Mouse (Mus musculus) lung, postnatal 10 days (tissue): ENCODE measurements around the gene Gpr107.

ENCODE experiments used
- DNase-seq: peaks from one replicate; pipeline ENCODE4 v3.0.0; 2021

Gpr107 gene

DNA sequence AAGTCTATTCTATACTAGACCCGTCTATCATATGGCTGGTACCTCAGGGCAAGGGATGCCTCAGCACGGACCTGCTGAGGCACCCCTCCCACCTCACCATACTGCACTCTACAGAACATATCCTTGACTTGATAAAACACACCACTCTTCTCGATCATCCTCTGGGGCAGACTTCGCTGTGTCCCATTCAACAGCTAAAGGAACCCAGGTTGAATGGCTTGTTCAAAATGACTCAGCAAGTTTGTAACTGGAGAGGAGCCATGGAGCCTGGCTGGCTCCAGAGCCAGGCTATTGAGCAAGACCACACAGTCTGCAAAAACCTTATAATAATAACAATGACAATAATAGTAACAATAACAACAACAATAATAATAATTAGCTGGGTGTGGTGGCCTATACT is 24.2 kb upstream of the Gpr107 start:
- peak; percentile 51 for DNase-seq

DNA sequence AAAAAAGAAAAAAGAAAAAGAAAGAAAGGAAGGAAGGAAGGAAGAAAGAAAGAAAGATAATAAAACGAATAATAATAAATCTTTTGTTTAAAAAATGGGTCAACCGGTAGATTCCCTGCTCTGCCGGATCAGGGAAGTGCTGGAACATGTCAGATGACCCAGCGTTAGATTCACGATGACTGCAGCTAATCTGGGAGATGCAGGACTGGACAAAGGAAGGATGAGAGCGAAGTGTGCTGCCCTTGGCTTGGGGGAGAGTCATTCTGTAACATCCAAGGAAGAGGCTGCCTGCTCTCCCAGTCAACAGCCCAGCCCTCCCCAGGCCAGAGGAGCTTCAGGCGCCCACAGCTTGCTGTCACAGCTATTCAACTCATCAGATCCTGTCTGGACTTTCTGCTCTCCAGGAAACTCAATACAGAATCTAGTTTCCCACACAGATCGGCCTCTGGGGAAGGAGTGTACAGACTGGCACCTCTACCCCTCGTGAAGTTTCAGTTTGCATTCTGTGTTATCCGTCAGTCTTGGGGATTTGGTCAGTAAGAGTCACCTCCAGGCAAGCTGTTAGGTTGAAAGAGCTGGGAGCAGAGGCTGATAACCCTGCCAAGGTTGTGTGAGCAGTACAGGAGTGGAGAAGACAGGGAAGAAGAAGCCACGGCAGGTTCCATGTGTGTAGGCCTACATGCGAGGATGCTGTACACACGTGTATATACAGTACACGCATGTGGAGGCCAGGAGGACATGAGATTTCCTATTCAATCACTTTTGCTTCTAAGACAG is 22.2 kb upstream of the Gpr107 start:
- no peak for DNase-seq

DNA sequence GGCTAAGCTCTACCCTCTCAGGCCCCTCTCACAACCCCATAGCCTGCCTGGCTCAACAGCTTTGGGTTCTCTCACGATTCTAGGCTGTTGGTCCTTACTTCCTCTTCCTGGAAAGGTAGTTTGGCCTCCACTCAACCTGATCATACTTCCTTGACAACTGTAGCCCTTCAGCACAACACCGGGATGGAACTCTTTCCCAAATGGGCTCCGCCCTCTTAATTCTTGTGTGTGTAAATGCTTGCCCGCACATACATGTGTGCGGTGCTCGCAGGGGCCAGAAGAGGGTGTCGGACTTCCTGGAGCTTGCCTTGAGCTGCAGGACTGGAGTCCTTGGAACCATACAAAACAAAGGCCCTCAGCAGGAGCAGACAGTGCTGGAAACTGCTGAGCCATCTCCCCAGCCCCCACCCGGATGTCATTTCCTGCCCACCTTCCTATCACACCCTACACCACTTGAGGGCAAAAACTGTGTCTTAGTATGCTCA is 21.3 kb upstream of the Gpr107 start:
- peak; percentile 62 for DNase-seq

DNA sequence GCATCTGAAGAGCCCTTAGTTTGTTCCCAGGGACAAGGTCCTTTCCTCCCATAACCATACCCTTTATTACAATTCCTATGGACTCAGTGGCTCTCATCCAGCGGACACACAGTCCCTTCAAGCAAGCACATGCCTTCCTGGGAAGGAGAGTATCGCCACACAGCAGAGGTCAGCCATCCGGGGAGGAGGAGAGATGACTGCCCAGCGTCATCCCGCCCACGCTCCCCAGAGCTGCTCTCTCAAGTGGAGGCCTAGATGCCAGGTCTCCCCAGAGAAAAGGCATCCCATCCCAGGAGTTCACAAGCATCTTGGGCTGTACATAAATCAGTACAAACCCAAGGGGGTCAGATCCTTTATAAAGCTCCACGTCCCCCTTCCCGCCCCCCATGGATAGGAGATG is 19.4 kb upstream of the Gpr107 start:
- DNase-seq = no peak

DNA sequence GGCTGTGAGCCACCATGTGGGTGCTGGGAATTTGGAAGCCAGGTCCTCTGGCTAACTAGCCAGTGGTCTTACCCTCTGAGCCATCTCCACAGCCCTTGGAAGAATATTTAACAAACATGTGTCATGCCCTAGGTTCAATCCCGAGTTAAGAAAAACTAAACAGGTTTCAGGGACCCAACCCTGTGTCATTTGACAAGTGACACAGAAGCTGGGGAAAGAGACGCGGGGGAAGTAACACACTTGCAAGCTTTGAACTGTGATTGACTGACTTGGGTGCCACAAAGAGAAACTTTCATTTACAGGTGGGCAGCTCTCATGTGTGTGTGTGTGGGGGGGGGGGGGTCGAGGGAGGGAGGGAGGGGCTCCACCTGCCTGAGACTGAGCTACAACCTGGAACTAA is 18.1 kb upstream of the Gpr107 start:
- DNase-seq = no peak

DNA sequence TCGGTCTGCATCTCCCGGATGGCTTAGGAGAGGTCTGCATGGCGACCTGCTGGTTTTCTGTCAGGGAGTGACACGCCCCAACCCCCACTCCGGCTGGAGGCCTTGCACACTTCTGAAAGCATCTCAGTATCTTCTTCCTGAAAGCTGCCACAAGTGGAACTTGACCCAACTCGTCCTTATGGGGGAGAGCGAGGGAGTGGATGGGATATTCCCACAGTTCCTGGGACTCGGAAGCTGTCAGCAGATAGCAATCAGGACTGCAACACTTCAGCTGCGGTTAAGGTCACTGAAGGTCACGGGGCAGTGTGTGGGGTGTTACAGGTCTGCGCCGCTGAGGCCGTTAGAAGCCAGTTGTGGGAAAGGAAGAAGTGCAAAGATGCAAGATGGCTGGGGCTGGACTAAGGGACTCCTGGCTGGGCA is 16.6 kb upstream of the Gpr107 start:
- DNase-seq = no peak

DNA sequence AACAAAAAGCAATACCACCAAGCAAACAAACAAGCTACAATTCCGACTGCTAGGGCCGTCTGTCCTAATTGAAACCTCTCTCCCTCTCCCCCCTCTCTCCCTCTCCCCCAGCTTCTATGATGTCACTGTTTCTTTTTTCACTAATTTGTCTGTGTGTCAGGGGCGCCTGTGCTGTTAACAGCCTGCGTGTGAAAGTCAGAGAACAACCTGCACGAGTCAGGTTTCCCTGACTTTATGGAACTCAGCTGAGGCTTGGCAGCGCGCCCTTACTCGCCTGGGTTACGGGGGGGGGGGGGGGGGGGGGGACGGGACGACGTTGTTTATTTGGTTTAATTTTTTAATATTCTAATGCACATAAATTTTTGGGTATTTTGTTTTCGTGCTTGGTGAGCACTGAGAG is 15.8 kb upstream of the Gpr107 start:
- DNase-seq = no peak

DNA sequence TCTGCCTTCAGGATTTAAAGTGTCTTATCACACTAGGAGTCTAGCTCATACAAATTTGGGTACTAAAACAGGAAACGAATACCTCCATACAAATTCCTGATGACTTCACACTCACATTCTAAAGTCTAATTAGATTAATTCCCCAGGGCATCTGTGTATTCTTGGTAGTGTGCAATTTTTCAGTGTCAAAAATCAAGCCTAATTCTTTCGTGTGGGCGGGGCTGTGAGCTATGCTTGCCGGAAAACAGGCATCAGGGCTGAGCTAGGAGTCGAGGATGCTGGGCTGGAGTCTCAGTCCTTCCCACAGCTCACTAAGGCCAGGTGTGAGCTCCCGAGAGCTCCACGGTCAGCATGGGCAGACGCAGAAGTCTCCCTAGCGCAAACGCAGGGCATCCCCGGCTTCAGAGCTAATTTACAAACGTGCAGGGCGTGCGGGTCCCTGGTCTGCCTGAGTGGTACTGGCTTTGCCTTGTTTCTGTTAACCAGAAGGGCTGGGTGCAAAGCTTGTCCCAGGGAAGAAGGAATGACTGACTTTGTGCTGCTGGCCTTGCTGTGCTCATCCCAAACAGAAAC is 15.0 kb upstream of the Gpr107 start:
- DNase-seq = no peak

DNA sequence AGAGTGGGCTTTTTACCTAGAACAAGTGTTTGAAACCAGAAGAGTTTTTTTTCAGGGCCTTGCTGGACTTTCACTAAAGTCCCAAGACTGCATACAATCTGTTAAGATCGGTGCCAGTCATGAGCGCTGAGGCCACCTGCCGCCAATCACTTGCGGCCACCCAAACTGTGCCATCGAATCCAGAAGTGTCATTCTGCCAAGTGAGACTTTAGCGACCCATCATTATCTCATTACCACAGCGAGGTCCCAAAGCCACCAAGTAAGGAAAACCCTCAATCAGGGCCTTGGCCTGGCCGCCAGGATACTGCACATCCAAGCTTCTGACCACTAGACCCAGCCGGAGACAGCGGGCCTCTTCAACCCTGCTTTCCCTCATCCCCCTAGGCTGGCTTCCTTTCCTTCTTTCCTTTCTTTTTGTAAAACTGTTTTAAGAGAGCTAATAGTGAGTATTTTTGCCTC is 12.9 kb upstream of the Gpr107 start:
- no peak for DNase-seq

DNA sequence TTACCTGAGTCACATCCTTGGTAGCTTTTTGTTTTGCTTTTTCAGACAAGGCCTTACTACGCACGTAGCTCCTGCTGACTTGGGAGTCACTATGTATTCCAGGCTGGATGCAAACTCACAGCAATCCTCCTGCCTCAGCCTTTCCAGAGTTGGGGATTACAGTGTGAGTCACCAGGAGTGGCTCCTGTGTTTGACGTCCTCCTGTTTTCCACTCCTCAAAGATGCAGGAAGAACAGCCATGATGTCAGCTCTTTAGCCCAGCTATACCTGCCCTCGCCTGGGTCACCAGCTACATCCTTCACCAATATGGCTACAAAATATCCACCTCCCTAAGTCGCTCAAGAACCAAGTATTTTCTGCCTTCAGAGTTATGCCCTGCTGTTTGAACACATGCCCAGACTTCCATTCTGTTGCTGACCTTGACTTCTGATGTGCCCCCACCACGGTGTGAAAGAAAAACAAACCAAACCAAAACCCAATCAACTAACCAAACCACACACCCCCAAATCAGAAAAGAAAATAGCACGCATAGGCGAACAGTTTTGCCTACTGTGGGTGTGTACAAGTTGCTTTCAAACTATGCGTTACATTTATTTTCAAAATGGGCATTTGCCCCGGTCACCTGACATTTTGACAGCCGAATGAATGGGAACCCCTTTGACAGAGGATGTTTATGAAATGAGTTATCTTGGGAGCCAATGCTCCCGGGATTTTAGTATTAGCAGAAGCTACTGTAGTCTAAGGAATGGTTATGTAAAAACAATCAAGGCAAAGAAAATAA is 11.9 kb upstream of the Gpr107 start:
- DNase-seq = no peak

DNA sequence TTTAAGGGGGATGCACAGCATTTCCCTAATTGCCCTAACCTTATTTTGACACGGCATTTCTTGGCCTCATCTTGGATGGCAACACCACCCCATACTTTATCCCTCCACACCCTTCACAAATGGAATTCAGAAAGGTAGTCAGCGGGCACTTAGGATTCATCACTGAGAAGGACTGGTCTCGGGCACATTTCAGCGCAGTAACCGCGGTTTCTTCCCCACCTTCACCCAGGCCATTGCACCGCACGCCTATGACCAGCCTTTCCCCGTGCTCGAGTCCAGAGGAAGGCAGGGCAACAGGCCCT is 11.4 kb upstream of the Gpr107 start:
- no peak for DNase-seq

DNA sequence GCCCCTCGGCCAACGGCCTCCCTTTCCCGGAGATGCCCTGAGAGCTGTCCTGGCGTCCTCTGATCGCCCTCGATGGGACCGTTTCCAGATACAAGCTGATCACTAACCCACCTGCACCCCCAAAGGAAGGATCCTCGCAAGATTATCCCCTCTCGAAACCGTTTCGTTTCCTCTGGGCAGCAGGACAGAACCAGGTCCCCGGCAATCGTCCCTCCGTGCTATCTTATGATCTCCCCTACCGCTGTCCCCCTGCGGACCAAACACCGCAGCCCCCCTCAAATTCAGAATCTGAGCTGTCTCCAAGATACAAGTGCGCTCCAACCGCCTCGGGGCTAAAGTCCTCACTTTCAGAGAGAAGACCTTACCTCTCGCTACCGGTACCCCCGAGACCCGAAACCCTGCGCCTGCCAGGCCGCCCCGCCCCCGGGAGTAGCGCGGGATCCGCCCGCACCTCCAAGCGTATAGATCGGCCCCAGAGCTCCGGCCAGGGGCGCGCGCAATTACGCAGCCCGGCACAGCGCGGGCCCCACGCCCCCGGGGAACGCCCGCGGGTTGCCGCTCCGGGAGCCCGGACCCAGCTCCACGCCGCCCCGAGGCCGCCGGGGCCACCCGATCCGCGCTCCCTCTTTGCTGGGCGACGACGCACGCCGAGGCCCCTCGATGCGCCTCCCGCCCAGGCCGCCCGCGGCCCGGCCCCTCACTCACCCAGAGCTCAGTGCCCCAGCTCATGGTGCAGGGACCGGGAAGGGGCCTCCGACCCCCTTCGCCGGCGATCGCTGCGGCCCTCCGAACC is 10.8 kb upstream of the Gpr107 start:
- peak; percentile 37 for DNase-seq

DNA sequence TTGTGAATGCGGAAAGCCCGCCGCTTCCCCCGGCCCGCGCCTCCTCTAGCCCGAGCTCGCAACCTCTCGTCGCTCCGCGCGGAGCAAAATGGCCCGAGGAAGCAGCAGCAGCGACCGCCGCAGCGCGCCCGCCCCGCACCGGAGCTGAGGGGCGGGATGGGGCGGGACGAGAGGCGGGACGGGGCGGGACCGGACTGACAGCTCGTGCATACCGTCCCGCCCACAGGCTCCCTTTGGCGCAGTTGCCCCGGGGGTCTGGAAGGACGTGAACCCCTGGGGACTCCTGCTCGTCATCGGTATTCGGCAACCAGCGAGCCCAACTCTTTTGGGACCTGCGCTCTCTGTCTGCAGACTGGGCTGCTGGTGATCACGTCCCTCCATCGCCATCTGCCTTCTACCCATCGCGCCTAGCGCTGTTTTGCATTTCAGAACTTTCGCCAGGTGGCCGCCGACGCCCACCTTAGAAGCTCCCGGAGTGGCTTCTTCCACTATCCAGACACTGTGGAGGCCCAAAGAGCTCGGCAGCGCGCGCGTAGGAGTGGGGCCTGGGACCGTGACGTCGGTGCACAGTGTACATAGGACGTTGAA is 10.2 kb upstream of the Gpr107 start, which contains the start of gene Fnbp1:
TSS of gene Fnbp1 (minus strand) at position 142 of the 588 bp plus-strand sequence.
- peak; percentile 91 for DNase-seq

DNA sequence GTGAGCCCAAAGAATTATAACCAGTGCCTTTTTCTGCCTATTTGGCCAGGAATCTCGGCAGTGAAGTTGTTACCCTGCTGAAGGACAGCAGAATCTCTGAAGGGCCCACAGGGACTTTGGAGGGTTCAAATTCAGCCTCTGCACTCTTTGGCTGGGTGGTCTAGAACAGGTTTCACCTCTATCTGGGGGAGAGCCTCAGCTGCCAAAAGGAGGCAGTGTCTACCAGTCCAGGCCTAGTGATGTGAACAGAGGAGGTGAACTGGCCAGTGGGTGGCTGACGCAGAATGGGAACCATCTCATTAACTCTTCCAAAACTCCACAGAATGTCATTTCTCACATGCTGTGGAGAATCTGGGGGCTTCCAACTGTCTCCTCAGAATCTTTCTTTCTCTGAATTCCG is 9.6 kb upstream of the Gpr107 start:
- DNase-seq = no peak

DNA sequence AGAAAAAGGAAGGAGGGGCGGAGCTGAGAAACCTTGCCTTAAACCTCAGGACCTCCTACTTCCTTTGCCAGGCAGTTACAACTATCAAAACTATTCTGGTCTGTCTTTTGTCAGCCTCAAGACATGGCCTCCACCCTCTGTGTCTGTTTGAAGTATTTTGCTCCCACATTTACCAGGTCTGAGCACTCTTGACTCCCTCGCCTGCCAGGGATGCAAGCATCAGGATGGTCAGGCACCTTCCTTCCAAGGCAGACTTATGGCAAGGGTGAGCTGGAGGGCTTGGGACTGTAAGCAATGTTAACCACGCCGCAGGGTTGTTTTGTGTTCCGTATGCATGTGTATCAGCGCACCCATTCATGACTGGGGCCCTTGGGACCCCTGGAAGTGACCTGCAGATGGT is 8.8 kb upstream of the Gpr107 start:
- no peak for DNase-seq

DNA sequence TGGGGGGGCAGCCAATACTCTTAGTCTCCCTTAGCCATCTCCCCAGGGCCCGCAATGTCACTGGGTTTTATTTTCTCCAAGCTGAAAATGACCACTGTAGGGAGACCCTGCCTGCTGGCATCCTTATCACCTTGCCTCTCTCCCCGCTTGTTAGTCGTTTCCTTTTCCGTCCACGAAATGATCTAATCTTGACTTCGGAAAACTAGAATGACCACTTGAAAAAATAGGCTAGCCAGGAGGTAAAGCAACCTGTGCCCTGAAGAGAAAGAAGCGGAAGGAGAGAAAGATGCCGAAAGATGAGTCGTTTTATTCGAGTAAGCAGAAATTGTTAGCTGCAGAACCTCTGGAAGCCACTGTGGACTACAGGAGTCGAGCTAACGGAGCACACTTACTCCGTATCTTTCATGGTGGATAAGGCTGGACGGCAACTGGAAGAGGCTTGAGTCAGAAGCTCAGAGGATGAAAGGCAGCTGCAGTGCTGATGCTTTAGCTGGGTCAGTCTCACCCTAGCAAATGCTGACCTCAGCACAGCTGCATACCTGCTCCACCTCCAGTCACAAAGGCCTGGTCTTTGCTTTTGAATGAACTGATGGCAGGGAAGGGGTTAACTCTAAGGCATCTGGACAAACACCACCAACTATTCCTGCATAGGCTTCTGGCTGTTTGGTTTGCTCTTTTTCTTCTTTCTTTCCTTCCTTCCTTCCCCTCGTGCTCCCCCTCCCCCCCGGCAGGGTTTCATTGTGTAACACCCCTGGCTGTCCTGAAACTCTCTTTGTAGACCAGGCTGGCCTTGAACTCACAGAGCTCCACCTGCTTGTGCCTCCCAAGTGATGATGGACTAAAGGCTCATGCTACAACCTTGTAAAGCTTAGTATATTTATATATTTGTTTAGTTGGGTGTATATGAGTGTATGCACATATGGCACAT is 8.1 kb upstream of the Gpr107 start:
- DNase-seq = no peak

DNA sequence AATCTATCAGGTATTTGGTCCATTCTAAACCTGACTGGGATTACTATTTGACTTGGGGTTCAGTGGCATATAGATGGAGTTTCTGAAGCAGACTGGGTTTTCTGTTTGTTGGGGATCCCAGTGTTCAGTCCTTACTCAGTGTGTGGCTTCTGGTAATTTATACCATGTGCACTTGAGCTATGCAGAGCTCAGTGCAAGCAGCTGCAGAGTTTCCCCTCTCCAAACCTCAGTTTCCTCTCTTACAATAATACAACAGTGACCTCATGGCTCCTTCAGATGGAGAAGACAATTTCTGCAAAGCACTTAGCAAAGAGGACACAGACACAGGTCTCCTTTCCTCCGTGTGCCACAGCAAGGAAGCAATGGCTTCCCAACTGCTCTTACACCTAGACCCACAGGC is 7.2 kb upstream of the Gpr107 start:
- DNase-seq = no peak

DNA sequence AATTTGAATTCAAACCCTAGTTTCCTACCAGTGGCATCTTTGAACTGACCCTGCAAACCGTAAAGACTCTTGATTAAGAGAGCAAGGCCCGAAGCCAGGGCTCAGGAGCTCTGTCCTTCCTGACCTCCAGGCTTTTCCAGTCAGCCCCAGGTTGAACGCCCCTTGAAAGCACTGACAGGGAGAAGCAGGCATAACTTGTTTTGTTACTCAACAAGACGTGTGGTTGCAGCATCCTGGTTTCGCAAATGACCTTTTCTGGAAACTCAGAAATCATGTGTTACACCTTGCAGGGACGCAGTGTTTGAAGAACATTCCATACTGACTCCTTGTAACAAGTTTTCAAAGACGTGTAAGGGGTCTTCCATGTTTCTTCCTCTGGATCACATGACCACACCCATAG is 5.1 kb upstream of the Gpr107 start:
- peak; percentile 45 for DNase-seq

DNA sequence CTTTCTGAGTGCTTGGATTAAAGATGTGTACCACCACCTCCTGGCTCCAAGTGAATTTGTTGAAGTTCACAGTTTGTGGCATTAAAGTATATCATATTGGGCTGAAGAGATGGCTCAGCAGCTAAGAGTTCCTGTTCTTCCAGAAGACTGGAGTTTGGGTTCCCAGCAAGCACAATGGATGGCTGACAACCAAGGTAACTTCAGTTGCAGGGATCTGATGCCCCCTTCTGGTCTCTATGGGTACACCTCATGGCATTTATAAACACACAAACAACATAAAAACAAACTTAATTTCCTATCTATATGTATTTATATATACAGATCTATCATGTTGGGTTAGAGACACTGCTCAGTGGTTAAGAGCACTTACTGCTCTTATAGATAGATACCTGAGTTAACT is 1.4 kb upstream of the Gpr107 start:
- DNase-seq = no peak

DNA sequence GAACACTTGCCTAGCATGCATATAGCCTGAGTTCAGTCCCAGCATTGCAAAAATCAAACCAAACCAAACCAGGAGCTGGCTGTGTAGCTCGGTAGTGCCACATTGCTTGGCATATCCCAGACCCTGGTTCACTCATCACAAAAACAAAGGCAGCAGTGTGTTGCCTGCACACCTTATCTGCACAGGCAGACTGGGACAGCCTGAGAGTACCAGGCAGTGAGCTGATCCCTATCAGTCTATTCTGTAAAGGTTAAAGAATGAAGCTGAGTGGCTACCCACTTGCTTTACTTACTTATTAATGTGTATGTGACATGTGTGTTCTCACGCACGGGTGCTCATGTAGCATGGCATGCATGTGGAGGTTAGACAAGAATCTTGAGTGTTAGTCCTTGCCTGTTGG is 4.7 kb downstream of the Gpr107 start:
- DNase-seq = no peak

DNA sequence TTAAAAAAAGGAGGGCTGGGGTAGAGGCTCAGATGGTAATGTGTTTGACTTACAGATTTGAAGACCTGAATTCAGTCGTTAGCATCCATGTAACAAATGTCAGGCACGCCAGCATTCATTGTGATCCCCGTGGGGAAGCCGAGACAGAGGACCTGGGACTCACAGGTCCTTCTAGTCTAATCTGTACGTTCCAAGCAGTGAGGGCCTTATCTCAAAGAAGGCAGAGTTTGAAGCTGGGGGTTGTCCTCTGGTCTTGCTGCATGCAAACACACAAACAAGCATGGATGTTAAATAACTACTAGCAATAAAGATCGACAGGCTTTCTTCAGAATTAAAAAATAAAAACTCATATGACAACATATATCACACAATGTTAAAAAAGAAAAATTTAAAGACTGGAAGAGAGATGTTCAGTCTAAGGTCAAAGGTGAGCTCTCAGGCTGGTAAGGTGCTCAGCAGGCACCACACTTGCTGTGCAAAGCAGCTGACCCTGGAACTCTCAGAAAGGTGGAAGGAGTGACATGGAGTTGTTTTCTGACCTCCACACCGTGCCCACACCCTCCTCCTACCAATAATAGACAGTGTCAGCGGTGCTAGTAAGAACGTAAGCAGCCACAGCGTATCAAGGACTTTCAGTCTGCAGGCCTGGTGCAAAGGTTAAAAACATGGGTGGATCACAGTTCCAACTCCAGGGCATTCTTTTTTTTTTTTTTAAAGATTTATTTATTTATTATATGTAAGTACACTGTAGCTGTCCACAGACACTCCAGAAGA is 8.2 kb downstream of the Gpr107 start:
- no peak for DNase-seq
